Mouse (Mus musculus) lung, adult 10 weeks (tissue): Measurements from ENCODE around the gene Rbfox1. TPM values are rescaled to one million over a fixed set of nuclear protein-coding genes. Genes with fewer than 3 reads are reported as not detected.

ENCODE experiments used
- polyA plus RNA-seq: library from polyadenylated mRNA; stranded (reverse); fragments of 350-450 nt; fragmentation: Illumina TruSeq; extraction: RNeasy Lipid Tissue Mini Kit (QIAGEN cat#74804); gene quantifications from one replicate; pipeline ENCODE4 v1.2.3, GENCODE M21; 2014; ENCODE audit warnings: low read depth, low replicate concordance; ENCODE audit not compliant: insufficient read depth

The Rbfox1 gene
- 0.53 TPM for polyA plus RNA-seq

GRCm38 (mm10) chr16:5884746-5885689 lies at the start of gene Rbfox1:
Gene Rbfox1, plus strand, starts transcription at chr16:5885355.

